Mouse (Mus musculus) bone marrow macrophage, adult 2 months (primary cell): ENCODE measurements around the gene Krtap14. TPM values are rescaled to one million over a fixed set of nuclear protein-coding genes. Genes with fewer than 3 reads are reported as not detected.

Experiments
- H3K27ac ChIP-seq: 2 replicates; pipeline ENCODE4 v1.5.1; 2012; ENCODE audit warnings: low read depth, low read length; ENCODE audit not compliant: insufficient read depth
- H3K4me1 ChIP-seq: 2 replicates; pipeline ENCODE4 v1.6.1; 2012; ENCODE audit warnings: low read length; ENCODE audit not compliant: control insufficient read depth, insufficient read depth
- H3K4me3 ChIP-seq: 2 replicates; pipeline ENCODE4 v1.5.1; 2012; ENCODE audit warnings: mild to moderate bottlenecking, low read length, moderate library complexity; ENCODE audit not compliant: insufficient read depth
- CTCF ChIP-seq: IDR thresholded peaks from 2 replicates; pipeline ENCODE4 v1.5.1; 2012; ENCODE audit warnings: low read depth, mild to moderate bottlenecking, low read length, moderate library complexity
- POLR2A ChIP-seq: IDR thresholded peaks from 2 replicates; pipeline ENCODE4 v1.6.1; 2012; ENCODE audit warnings: mild to moderate bottlenecking, low read depth, low read length, borderline replicate concordance
- polyA plus RNA-seq: library from polyadenylated mRNA; stranded (reverse); fragments of >200 nt; gene quantifications from 2 replicates; pipeline ENCODE4 v1.2.4, GENCODE M21; 2012; ENCODE audit not compliant: missing spikeins, insufficient read depth, insufficient read length

The Krtap14 gene
- polyA plus RNA-seq, result not detected in 2 replicates

DNA sequence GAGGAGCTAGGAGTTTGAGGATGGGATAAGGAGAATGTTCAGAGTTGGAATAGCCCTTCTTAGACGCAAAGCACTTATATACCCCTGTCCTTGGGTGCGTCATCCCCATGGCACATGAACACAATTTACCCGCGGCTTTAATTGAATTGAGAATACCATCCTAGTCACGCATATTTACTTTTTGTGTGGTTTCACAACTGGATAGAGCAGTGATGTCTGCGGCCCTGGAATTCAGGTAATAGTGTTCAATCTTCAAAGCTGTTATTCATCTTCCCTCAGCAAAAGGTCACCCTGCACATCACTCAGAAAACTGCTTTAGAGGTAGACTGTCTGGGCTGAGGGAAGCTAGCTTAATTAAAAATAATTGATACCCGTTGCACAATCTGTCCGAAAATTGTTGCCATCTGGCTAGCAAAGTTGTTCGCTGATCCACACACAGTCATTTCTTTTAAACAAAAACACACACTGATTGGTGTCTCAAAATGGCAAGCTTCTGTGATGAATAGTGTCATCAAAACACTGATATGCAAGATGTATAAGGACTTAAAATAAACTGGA, at the start of gene Krtap14:
Gene Krtap14, minus strand, starts transcription at position 51 of the 558 bp plus-strand sequence.
- TF ChIP-seq CTCF (no peak), POLR2A (no peak)
- H3K4me1 ChIP-seq, result no peaks in the 10 kb centered on the region
- no peak within 1 kb of the TSS for H3K4me3 ChIP-seq
- H3K27ac ChIP-seq, result no peak within 1 kb of the TSS

GRCm38 (mm10) chr16:88874169-88874568, 48.2 kb upstream of the Krtap14 start, which contains the start of gene Krtap19-2:
TSS of gene Krtap19-2 (minus strand) at chr16:88874269.
- H3K4me1 ChIP-seq, result no peaks in the 10 kb centered on the region
- H3K4me3 ChIP-seq, result no peak within 1 kb of the TSS
- no peak within 1 kb of the TSS for H3K27ac ChIP-seq
- TF ChIP-seq POLR2A, result no peak
- TF ChIP-seq CTCF, result no peak

DNA sequence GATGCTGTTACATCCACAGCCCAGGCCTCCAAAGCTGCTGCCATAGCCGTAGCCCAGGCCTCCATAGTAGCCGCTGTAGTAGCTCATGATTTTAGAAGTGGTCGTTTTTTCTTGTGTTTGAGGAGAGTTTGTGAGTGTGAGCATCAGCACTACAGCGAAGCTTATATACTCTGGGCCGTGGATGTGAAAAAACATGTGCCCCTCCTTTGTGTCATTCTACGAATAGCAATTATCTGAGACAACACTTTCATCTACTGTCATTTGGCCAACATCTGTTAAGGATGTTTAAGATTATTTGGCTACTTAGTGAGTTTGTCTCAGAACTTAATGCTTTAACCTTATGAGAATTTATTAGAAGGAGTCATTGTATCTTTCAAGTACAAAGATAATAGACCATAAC, 43.4 kb upstream of the Krtap14 start, which contains the start of gene Krtap19-1:
Gene Krtap19-1, minus strand, starts transcription at position 101 of the 400 bp plus-strand sequence.
- TF ChIP-seq CTCF (no peak), POLR2A (no peak)
- no peak within 1 kb of the TSS for H3K27ac ChIP-seq
- H3K4me1 ChIP-seq, result no peaks in the 10 kb centered on the region
- no peak within 1 kb of the TSS for H3K4me3 ChIP-seq

- Histone ChIP-seq H3K27ac (no peak overlapping the region), H3K4me1 (no peaks in the 10 kb centered on the region), H3K4me3 (no peak overlapping the region)
- TF ChIP-seq CTCF (no peak), POLR2A (no peak)
Observed at GRCm38 (mm10) chr16:88864887-88865407, 39.0 kb upstream of the Krtap14 start.

- H3K4me1 ChIP-seq, result no peaks in the 10 kb centered on the region
- no peak overlapping the region for H3K27ac ChIP-seq
- TF ChIP-seq POLR2A, result no peak
- TF ChIP-seq CTCF, result no peak
- H3K4me3 ChIP-seq, result no peak overlapping the region
Observed at GRCm38 (mm10) chr16:88851450-88851849, 25.5 kb upstream of the Krtap14 start.

DNA sequence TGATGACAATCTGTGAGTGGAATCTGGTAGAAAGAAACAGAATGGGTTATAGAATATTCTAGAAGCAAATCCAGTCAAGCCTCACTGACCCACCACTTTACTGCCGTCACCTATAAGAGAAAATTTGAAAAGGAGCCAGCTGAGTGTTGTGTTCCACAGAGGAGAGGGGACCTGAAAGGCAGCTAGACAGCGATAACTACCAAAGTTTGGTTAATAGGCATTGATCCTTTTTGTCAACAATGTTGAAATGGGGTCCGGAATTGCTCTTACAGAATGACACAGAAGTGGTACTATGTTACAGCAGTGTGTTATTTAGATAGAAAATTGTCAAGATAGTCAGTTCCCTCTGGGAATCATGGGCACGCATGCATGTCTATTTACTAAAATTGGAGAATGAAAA, 22.6 kb upstream of the Krtap14 start:
- TF ChIP-seq POLR2A (no peak), CTCF (no peak)
- no peaks in the 10 kb centered on the region for H3K4me1 ChIP-seq
- no peak overlapping the region for H3K27ac ChIP-seq
- no peak overlapping the region for H3K4me3 ChIP-seq

DNA sequence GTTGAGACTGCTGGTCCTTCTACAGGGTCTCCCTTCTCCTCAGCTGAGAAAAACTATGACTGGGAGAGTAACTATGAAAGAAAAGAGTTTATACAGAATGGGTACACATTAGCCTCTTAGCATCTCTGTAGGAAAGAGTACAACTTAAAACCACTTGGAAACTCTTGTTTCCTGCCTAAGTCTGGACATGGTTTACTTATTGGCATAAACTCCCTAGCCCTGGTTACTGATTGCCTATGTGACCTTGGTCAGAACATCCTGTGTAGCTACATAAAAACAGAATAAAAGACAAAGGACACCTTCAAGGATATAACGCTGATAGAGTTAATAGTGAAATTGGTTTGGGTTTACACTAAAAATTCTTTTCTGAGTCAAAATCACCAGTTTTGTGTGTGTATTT, 21.4 kb upstream of the Krtap14 start:
- Histone ChIP-seq H3K4me1 (no peaks in the 10 kb centered on the region), H3K4me3 (no peak overlapping the region), H3K27ac (no peak overlapping the region)
- TF ChIP-seq CTCF (no peak), POLR2A (no peak)

DNA sequence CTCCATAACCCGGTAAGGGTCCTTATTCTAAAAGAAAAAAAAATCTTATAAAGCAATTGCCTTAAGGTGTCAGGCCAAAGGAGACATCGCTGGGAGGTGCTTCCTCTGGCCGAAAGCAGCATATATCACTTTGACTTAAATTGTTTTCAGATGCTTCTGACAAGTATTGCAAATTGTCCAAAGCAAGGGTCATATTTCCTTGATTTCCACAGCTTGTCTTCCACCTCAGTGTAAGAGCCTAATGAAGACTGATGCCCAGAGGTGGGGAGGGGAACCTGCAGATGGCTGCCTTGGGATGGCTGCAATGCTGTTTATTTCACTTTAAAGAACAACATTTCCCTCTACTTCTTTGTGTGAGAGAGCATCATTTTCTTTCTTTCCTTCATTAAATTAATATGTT, 1.0 kb upstream of the Krtap14 start:
- Histone ChIP-seq H3K4me1 (no peaks in the 10 kb centered on the region), H3K4me3 (no peak overlapping the region), H3K27ac (no peak overlapping the region)
- TF ChIP-seq POLR2A (no peak), CTCF (no peak)

DNA sequence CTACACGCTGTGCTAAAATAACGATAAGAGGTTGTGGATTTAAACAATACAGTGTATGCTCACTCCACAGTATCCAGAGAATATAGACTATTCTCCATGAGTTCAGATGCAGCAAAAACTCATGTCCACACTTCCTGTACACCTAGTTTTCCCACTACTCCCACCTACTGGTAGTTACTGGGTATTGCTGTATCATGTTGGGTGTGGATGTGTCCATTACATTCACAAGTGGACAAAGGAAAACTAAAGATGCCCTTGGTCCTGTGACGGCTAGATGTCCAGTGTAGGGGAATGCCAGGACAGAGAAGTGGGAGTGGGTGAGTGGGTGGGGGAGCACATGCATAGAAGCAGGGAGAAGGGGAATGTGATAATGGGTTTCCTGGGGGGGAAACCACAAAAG, 2.2 kb downstream of the Krtap14 start:
- TF ChIP-seq POLR2A (no peak), CTCF (no peak)
- Histone ChIP-seq H3K4me3 (no peak overlapping the region), H3K27ac (no peak overlapping the region), H3K4me1 (no peaks in the 10 kb centered on the region)

DNA sequence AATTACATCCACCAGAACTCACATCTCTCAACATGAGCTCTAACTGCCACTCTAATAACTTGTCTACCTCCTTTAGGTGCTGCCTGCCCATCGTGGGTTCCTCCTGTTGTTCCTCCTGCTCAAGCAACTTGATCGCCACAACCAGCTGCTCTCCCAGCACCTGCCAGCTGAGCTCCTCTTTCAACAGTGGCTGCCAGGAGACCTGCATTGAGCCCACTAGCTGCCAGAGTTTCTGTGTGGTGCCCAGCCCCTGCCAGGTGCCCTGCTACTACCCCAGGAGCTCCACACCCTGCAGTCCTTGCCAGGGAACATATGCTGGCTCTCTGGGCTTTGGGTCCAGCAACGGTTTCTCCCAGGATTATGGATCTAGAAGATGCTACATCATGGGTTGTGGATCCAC, 5.9 kb downstream of the Krtap14 start, which contains the start of gene Krtap15:
Gene Krtap15, plus strand, starts transcription at position 150 of the 400 bp plus-strand sequence.
- no peak within 1 kb of the TSS for H3K27ac ChIP-seq
- TF ChIP-seq CTCF (no peak), POLR2A (no peak)

More for the DNA sequence above, 5.9 kb downstream of the Krtap14 start, which contains the start of gene Krtap15:
- Histone ChIP-seq H3K4me1 (no peaks in the 10 kb centered on the region), H3K4me3 (no peak within 1 kb of the TSS)
